Mouse (Mus musculus) CD4-positive, CD25-positive, alpha-beta regulatory T cell, adult 4 months (primary cell): ENCODE measurements around the gene Lsg1. TPM values are rescaled to one million over a fixed set of nuclear protein-coding genes. Genes with fewer than 3 reads are reported as not detected.

Experiments used
- ATAC-seq: one replicate; pipeline ENCODE4 v1.8.0; 2017
- polyA plus RNA-seq, 2 experiments: library from polyadenylated mRNA; unstranded; fragments of 100-300 nt; shearing (Covaris generic); gene quantifications; one replicate each; pipeline ENCODE4 v1.2.1; 2017

Gene Lsg1
- polyA plus RNA-seq, 2 experiments from 2014 or later = 62.1 to 88.6 TPM

- no peak for ATAC-seq
These were observed 13.1 kb upstream of the Lsg1 start for GRCm38 (mm10) chr16:30600431-30601045.

- ATAC-seq = peak; percentile 74
These were observed 12.3 kb upstream of the Lsg1 start, which contains the start of gene Fam43a for GRCm38 (mm10) chr16:30599491-30600268. Fam43a (plus strand) TSS chr16:30599723.

GRCm38 (mm10) chr16:30596959-30597681, 9.7 kb upstream of the Lsg1 start:
- peak; percentile 60 for ATAC-seq

GRCm38 (mm10) chr16:30595835-30596557, 8.6 kb upstream of the Lsg1 start:
- no peak for ATAC-seq

- no peak for ATAC-seq
These were observed 8.0 kb upstream of the Lsg1 start for GRCm38 (mm10) chr16:30595356-30595755.

GRCm38 (mm10) chr16:30591990-30592389, 4.6 kb upstream of the Lsg1 start:
- no peak for ATAC-seq

GRCm38 (mm10) chr16:30590264-30591209, 3.1 kb upstream of the Lsg1 start:
- no peak for ATAC-seq

- ATAC-seq = no peak
These were observed 378 bp downstream of the Lsg1 start for GRCm38 (mm10) chr16:30586935-30587493.

- no peak for ATAC-seq
These were observed 6.6 kb downstream of the Lsg1 start for GRCm38 (mm10) chr16:30580765-30581164.

- ATAC-seq = no peak
These were observed 11.0 kb downstream of the Lsg1 start for GRCm38 (mm10) chr16:30576392-30576791.

GRCm38 (mm10) chr16:30575815-30576214, 11.6 kb downstream of the Lsg1 start:
- no peak for ATAC-seq

- no peak for ATAC-seq
These were observed 15.2 kb downstream of the Lsg1 start for GRCm38 (mm10) chr16:30572239-30572638.

GRCm38 (mm10) chr16:30571378-30571777, 16.0 kb downstream of the Lsg1 start:
- ATAC-seq = no peak

GRCm38 (mm10) chr16:30570173-30570572, 17.2 kb downstream of the Lsg1 start:
- ATAC-seq = no peak

GRCm38 (mm10) chr16:30565631-30566030, 21.8 kb downstream of the Lsg1 start:
- ATAC-seq = no peak

GRCm38 (mm10) chr16:30560601-30561000, 26.8 kb downstream of the Lsg1 start:
- ATAC-seq = no peak

GRCm38 (mm10) chr16:30559312-30559992, 27.9 kb downstream of the Lsg1 start:
- no peak for ATAC-seq

- ATAC-seq = no peak
These were observed 33.3 kb downstream of the Lsg1 start for GRCm38 (mm10) chr16:30554109-30554508.

- ATAC-seq = no peak
These were observed 34.6 kb downstream of the Lsg1 start for GRCm38 (mm10) chr16:30552621-30553338.

- no peak for ATAC-seq
These were observed 36.6 kb downstream of the Lsg1 start, which contains the start of gene Tmem44 for GRCm38 (mm10) chr16:30550748-30551192. Tmem44 (minus strand) TSS chr16:30550842.
